Mouse (Mus musculus): Measurements from ENCODE around the gene Tmem158. TPM values are rescaled to one million over a fixed set of nuclear protein-coding genes. Genes with fewer than 3 reads are reported as not detected.

The Tmem158 gene
- total and polyA plus RNA-seq, 2 experiments from 2014 or later: 51.6 to 153 TPM

DNA sequence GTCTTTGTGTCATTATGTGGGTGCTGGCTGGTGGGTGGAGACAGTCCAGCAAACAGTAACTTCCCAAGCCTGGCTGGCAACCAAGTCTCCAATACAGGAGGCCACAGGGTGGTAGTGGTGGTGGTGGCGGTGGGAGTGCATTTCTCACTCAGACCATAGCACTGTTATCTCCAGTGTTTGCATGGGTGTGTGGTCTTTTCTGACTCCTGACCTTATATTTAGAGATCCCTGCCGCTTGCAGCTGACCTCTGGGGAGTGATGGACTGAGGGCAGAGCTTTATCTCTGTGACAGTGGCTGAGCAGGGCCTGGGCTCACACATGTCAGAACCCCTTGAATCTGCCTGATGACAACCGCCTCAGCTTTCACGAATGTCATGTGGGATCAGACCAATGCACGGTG, 14.1 kb upstream of the Tmem158 start:
- Histone ChIP-seq H3K4me2 (ENCODE audit: low read depth, low read length) (no peak overlapping the region), H3K4me3 (ENCODE audit: low read length) (no peak overlapping the region), H3K27ac (no peak overlapping the region), H3K27me3 (ENCODE audit: insufficient read depth, low read length) (no peaks in the 10 kb centered on the region), H3K36me3 (ENCODE audit: insufficient read depth, low read length) (no peaks in the 10 kb centered on the region), H3K9ac (replicated peaks; ENCODE audit: low read length) (no peak overlapping the region), H3K4me1 (ENCODE audit: insufficient read depth, low read length) (no peaks in the 10 kb centered on the region), H3K9me3 (ENCODE audit: low read length) (no peaks in the 10 kb centered on the region)
- WGBS: 72% methylated on average over 5 of the region's 5 CpGs
- ATAC-seq (no peak), DNase-seq (ENCODE audit: low spot score) (no peak)
- no peak for TF ChIP-seq CTCF (IDR thresholded peaks at IDR 0.05; ENCODE audit: low read depth)

GRCm38 (mm10) chr9:123273876-123274275, 13.3 kb upstream of the Tmem158 start:
- no peak for DNase-seq (ENCODE audit: low spot score)
- Histone ChIP-seq H3K9me3 (ENCODE audit: low read length) (no peaks in the 10 kb centered on the region), H3K4me2 (ENCODE audit: low read depth, low read length) (no peak overlapping the region), H3K9ac (replicated peaks; ENCODE audit: low read length) (no peak overlapping the region), H3K27me3 (ENCODE audit: insufficient read depth, low read length) (no peaks in the 10 kb centered on the region), H3K4me1 (ENCODE audit: insufficient read depth, low read length) (no peaks in the 10 kb centered on the region), H3K4me3 (ENCODE audit: low read length) (no peak overlapping the region), H3K36me3 (ENCODE audit: insufficient read depth, low read length) (no peaks in the 10 kb centered on the region), H3K27ac (no peak overlapping the region)
- 65% methylated on average over 2 of the region's 2 CpGs for WGBS
- TF ChIP-seq CTCF (IDR thresholded peaks at IDR 0.05; ENCODE audit: low read depth): no peak
- ATAC-seq: no peak

GRCm38 (mm10) chr9:123271552-123271951, 11.0 kb upstream of the Tmem158 start:
- H3K9me3 ChIP-seq (ENCODE audit: low read length): no peaks in the 10 kb centered on the region
- no peaks in the 10 kb centered on the region for H3K4me1 ChIP-seq (ENCODE audit: insufficient read depth, low read length)
- no peak for ATAC-seq
- no peak overlapping the region for H3K27ac ChIP-seq
- H3K4me2 ChIP-seq (ENCODE audit: low read depth, low read length): no peak overlapping the region
- no peak for DNase-seq (ENCODE audit: low spot score)
- no peak overlapping the region for H3K9ac ChIP-seq (replicated peaks; ENCODE audit: low read length)
- H3K4me3 ChIP-seq (ENCODE audit: low read length): no peak overlapping the region
- WGBS: 70% methylated on average over 4 of the region's 4 CpGs
- TF ChIP-seq CTCF (IDR thresholded peaks at IDR 0.05; ENCODE audit: low read depth): no peak
- no peaks in the 10 kb centered on the region for H3K27me3 ChIP-seq (ENCODE audit: insufficient read depth, low read length)
- no peaks in the 10 kb centered on the region for H3K36me3 ChIP-seq (ENCODE audit: insufficient read depth, low read length)

DNA sequence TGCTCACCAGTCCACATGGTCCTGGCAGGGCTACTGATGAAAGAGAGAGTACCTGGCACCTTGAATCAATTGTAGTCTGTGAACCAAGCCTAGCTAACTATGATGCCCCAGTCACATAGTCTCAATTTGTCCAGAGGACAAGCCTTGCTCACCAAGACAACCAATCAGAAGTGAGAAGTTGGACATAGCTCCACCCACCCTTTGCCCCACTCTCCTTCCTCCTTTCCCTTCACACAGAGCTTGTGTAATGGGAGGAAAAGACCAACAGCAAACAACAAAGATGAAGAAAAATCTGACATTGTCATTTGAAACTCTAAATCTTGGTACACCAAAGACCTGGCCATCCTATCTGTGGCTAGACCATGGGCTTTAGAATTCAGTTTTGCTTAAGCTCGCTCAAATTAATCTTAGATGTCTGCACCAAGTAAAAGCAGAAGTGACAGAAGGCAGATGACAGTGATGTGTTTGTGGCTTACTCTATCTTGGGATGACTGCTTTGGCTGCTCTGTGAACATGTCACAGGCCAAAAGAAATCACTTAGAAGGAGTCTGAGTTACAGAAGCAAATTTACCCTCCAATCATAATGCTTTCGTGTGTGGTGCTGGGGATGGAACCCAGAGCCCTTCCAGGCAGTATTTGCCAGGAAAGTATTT, 9.5 kb upstream of the Tmem158 start:
- H3K36me3 ChIP-seq (ENCODE audit: insufficient read depth, low read length): no peaks in the 10 kb centered on the region
- no peaks in the 10 kb centered on the region for H3K4me1 ChIP-seq (ENCODE audit: insufficient read depth, low read length)
- H3K9me3 ChIP-seq (ENCODE audit: low read length): no peaks in the 10 kb centered on the region
- H3K27ac ChIP-seq: no peak overlapping the region
- H3K4me2 ChIP-seq (ENCODE audit: low read depth, low read length): no peak overlapping the region
- H3K4me3 ChIP-seq (ENCODE audit: low read length): no peak overlapping the region
- no peak for ATAC-seq
- no peak for DNase-seq (ENCODE audit: low spot score)
- no peak for TF ChIP-seq CTCF (IDR thresholded peaks at IDR 0.05; ENCODE audit: low read depth)
- H3K9ac ChIP-seq (replicated peaks; ENCODE audit: low read length): no peak overlapping the region
- no peaks in the 10 kb centered on the region for H3K27me3 ChIP-seq (ENCODE audit: insufficient read depth, low read length)
- 96% methylated on average over 2 of the region's 2 CpGs for WGBS

- Histone ChIP-seq H3K27me3 (ENCODE audit: insufficient read depth, low read length) (no peaks in the 10 kb centered on the region), H3K36me3 (ENCODE audit: insufficient read depth, low read length) (no peaks in the 10 kb centered on the region), H3K4me1 (ENCODE audit: insufficient read depth, low read length) (peaks cover 5% of the 10 kb centered on the region; the same call in 1 of the 2 replicates), H3K9me3 (ENCODE audit: low read length) (no peaks in the 10 kb centered on the region), H3K9ac (replicated peaks; ENCODE audit: low read length) (peak overlapping the region; percentile 72), H3K4me2 (ENCODE audit: low read depth, low read length) (peak overlapping the region; percentile 85), H3K27ac (peak overlapping the region; percentile 82), H3K4me3 (ENCODE audit: low read length) (peak overlapping the region; percentile 73)
- TF ChIP-seq CTCF (IDR thresholded peaks at IDR 0.05; ENCODE audit: low read depth): no peak
- ATAC-seq (peak; percentile 90), DNase-seq (ENCODE audit: low spot score) (peak; percentile 56)
- WGBS: 2% methylated on average over 79 of the region's 92 CpGs
Measured at GRCm38 (mm10) chr9:123259896-123260610, 511 bp downstream of the Tmem158 start.

DNA sequence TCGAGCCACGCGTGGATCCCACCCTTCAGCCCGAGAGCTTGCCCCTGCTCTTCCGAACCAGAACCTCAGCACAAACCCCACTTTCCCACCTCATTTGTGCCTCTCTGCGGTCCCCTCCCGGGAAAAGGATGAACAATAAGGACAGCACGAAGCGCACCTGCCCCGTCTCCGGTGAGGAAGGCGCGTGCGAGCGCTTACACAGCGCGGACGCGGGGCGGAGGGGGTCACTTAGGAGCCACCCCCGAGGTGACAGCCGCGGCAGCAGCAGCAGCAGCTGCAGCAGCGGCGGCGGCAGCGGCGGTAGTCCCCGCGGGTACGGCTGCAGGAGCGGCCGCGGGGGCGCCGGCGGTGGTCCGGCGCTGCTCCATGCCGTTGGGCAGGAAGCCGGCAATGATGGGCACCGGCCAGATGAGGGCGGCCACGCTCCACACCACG, 1.1 kb downstream of the Tmem158 start:
- 4% methylated on average over 42 of the region's 45 CpGs for WGBS
- H3K4me1 ChIP-seq (ENCODE audit: insufficient read depth, low read length): peaks cover 5% of the 10 kb centered on the region; the same call in 1 of the 2 replicates
- H3K27ac ChIP-seq: peak overlapping the region; percentile 82; the same call in 1 of the 2 replicates
- DNase-seq (ENCODE audit: low spot score) (peak; percentile 89), ATAC-seq (peak; percentile 58; the same call in 1 of the 2 replicates)
- H3K4me2 ChIP-seq (ENCODE audit: low read depth, low read length): peak overlapping the region; percentile 85
- H3K9me3 ChIP-seq (ENCODE audit: low read length): no peaks in the 10 kb centered on the region
- no peaks in the 10 kb centered on the region for H3K27me3 ChIP-seq (ENCODE audit: insufficient read depth, low read length)
- H3K4me3 ChIP-seq (ENCODE audit: low read length): peak overlapping the region; percentile 73
- H3K36me3 ChIP-seq (ENCODE audit: insufficient read depth, low read length): no peaks in the 10 kb centered on the region
- TF ChIP-seq CTCF (IDR thresholded peaks at IDR 0.05; ENCODE audit: low read depth): peak; percentile 81
- peak overlapping the region; percentile 72 for H3K9ac ChIP-seq (replicated peaks; ENCODE audit: low read length)

All from hindbrain, postnatal 0 days (tissue).